Mouse (Mus musculus) CH12.LX (cell line): Measurements from ENCODE around the gene Nsun7. TPM values are rescaled to one million over a fixed set of nuclear protein-coding genes. Genes with fewer than 3 reads are reported as not detected.

Experiments used
- DNase-seq: peaks from one replicate; pipeline ENCODE4 v3.0.0-alpha.2; 2013; ENCODE audit errors: extremely low read depth
- H3K27ac ChIP-seq: 2 replicates; pipeline ENCODE4 v1.5.1; 2012; ENCODE audit warnings: low read depth, mild to moderate bottlenecking, control low read depth, moderate library complexity; ENCODE audit not compliant: insufficient read depth
- H3K27me3 ChIP-seq: replicated peaks from 2 replicates; pipeline ENCODE3; 2012; ENCODE audit warnings: inconsistent platforms
- H3K36me3 ChIP-seq, 2 experiments: replicated peaks in 1 of 2; 2 replicates each; pipeline versions ENCODE3 to v1.6.1; 2012; ENCODE audit warnings: inconsistent platforms in 1 of 2, low read length in 1 of 2, mild to moderate bottlenecking in 1 of 2, mixed read lengths in 1 of 2, moderate library complexity in 1 of 2; ENCODE audit not compliant: control insufficient read depth in 1 of 2, insufficient read depth in 1 of 2
- H3K4me1 ChIP-seq, 2 experiments: 2 replicates each; pipeline ENCODE4 v1.6.1; 2012; ENCODE audit warnings: inconsistent platforms in 1 of 2, moderate library complexity in 1 of 2; ENCODE audit not compliant: insufficient read depth in 2 of 2, control insufficient read depth in 1 of 2
- H3K4me2 ChIP-seq: 2 replicates; pipeline ENCODE4 v1.6.1; 2012; ENCODE audit warnings: low read depth, mild to moderate bottlenecking, control low read depth; ENCODE audit not compliant: poor library complexity, insufficient read depth, severe bottlenecking
- H3K4me3 ChIP-seq, 3 experiments: fragments of 150-350 bp in 1 of 3; sonication (generic) in 1 of 3; replicated peaks in 1 of 3; 2 replicates each; pipeline versions ENCODE3 to v1.5.1; 2011 to 2012; ENCODE audit warnings: low read depth in 2 of 3, low read length in 2 of 3, mild to moderate bottlenecking in 2 of 3, moderate library complexity in 2 of 3, control low read depth in 1 of 3, improper control_type of control experiment in 1 of 3, inconsistent platforms in 1 of 3, mixed read lengths in 1 of 3; ENCODE audit not compliant: poor library complexity in 1 of 3
- H3K79me2 ChIP-seq: replicated peaks from 2 replicates; pipeline ENCODE4 v1.6.1; 2012; ENCODE audit warnings: mild to moderate bottlenecking, moderate library complexity; ENCODE audit not compliant: control insufficient read depth, poor library complexity, insufficient read depth, severe bottlenecking; ENCODE audit errors: extremely low read depth
- H3K9ac ChIP-seq: 2 replicates; pipeline ENCODE4 v1.6.1; 2012; ENCODE audit warnings: low read depth, mild to moderate bottlenecking, control low read depth, moderate library complexity; ENCODE audit not compliant: insufficient read depth
- H3K9me3 ChIP-seq: replicated peaks from 2 replicates; pipeline ENCODE3; 2012; ENCODE audit warnings: low read length, inconsistent platforms, mixed read lengths
- BHLHE40 ChIP-seq: IDR thresholded peaks from 2 replicates; pipeline ENCODE4 v1.6.1; 2011; ENCODE audit warnings: mild to moderate bottlenecking, low read depth, low read length, improper control_type of control experiment
- CHD2 ChIP-seq: IDR thresholded peaks from 2 replicates; pipeline ENCODE4 v1.6.1; 2011; ENCODE audit warnings: low read length, improper control_type of control experiment
- ELF1 ChIP-seq: IDR thresholded peaks from 2 replicates; pipeline ENCODE4 v1.6.1; 2014; ENCODE audit warnings: low read depth, mild to moderate bottlenecking, inconsistent platforms, low read length, improper control_type of control experiment
- EP300 ChIP-seq: IDR thresholded peaks from 2 replicates; pipeline ENCODE4 v1.6.1; 2011; ENCODE audit warnings: low read length, improper control_type of control experiment
- GABPA ChIP-seq: IDR thresholded peaks from 2 replicates; pipeline ENCODE4 v1.6.1; 2012; ENCODE audit warnings: low read depth, low read length, improper control_type of control experiment, inconsistent platforms; ENCODE audit not compliant: insufficient replicate concordance
- HCFC1 ChIP-seq: IDR thresholded peaks from 2 replicates; pipeline ENCODE4 v1.6.1; 2012; ENCODE audit warnings: low read depth, mild to moderate bottlenecking, inconsistent platforms, low read length, improper control_type of control experiment
- KAT2A ChIP-seq: IDR thresholded peaks from 2 replicates; pipeline ENCODE4 v1.6.1; 2012; ENCODE audit warnings: low read length, improper control_type of control experiment, inconsistent platforms; ENCODE audit not compliant: insufficient replicate concordance
- MAZ ChIP-seq: IDR thresholded peaks from 2 replicates; pipeline ENCODE4 v1.6.1; 2012; ENCODE audit warnings: low read depth, mild to moderate bottlenecking, inconsistent platforms, low read length, improper control_type of control experiment, moderate library complexity
- MEF2A ChIP-seq: IDR thresholded peaks from 2 replicates; pipeline ENCODE4 v1.6.1; 2014; ENCODE audit warnings: low read depth, mild to moderate bottlenecking, inconsistent platforms, low read length, improper control_type of control experiment, borderline replicate concordance
- MYC ChIP-seq: IDR thresholded peaks from 2 replicates; pipeline ENCODE4 v1.6.1; 2011; ENCODE audit warnings: low read depth, mild to moderate bottlenecking, improper control_type of control experiment, low read length
- NELFE ChIP-seq: IDR thresholded peaks from 2 replicates; pipeline ENCODE4 v1.6.1; 2011; ENCODE audit warnings: low read depth, low read length, improper control_type of control experiment
- RCOR1 ChIP-seq: conservative IDR thresholded peaks from 2 replicates; pipeline ENCODE4 v1.6.1; 2012; ENCODE audit warnings: low read depth, mild to moderate bottlenecking, inconsistent platforms, low read length, improper control_type of control experiment
- SMC3 ChIP-seq: IDR thresholded peaks from 2 replicates; pipeline ENCODE4 v1.6.1; 2011; ENCODE audit warnings: low read depth, low read length, improper control_type of control experiment
- UBTF ChIP-seq: IDR thresholded peaks from 2 replicates; pipeline ENCODE4 v1.6.1; 2012; ENCODE audit warnings: low read depth, mild to moderate bottlenecking, inconsistent platforms, low read length, improper control_type of control experiment, moderate library complexity
- USF1 ChIP-seq: IDR thresholded peaks from 2 replicates; pipeline ENCODE4 v1.6.1; 2014; ENCODE audit warnings: low read depth, mild to moderate bottlenecking, inconsistent platforms, low read length, improper control_type of control experiment
- dilution Hi-C: fragments of 300-500 bp; cut with MboI; formaldehyde crosslinking; loops from 2 replicates; pipeline ENCODE4 v1.14.3; 2020; ENCODE audit warnings: low sequenced_read_pairs; ENCODE audit not compliant: extremely low pct_unique_long_range_greater_than_20kb, extremely low pct_ligation_motif_present
- in situ Hi-C: fragments of 300-500 bp; cut with MboI; formaldehyde crosslinking; loops from 3 replicates; pipeline ENCODE4 v1.14.3; 2019; ENCODE audit warnings: low sequenced_read_pairs, low pct_ligation_motif_present, low pct_unique_long_range_greater_than_20kb, mixed read lengths
- polyA plus RNA-seq: library from polyadenylated mRNA; unstranded; fragments of >175 nt; gene quantifications from 2 replicates; pipeline ENCODE4 v1.2.1, GENCODE M21; 2012; ENCODE audit warnings: low read depth; ENCODE audit not compliant: insufficient read length
- total RNA-seq, 2 experiments: library from RNA; depleted of rRNA; stranded (reverse); fragments of 300-350 nt in 1 of 2; fragments of >200 nt in 1 of 2; gene quantifications; 2 replicates each; pipeline ENCODE4 v1.2.3; 2012 to 2014

Gene Nsun7
- total and polyA plus RNA-seq, 3 experiments, result 0.13 TPM; not detected in 2

GRCm38 (mm10) chr5:66328766-66329165 lies 69.1 kb downstream of the Nsun7 start:
- Histone ChIP-seq H3K4me2 (no peak overlapping the region), H3K4me1 (0 out of 4 replicates have a peak, but pooled peaks cover 0 to 4% of the 10 kb centered on the region in 2 experiments), H3K79me2 (no peaks in the 10 kb centered on the region), H3K36me3 (no peaks in the 10 kb centered on the region), H3K27ac (no peak overlapping the region), H3K4me3 (no peak overlapping the region), H3K9me3 (no peaks in the 10 kb centered on the region), H3K9ac (no peak overlapping the region), H3K27me3 (no peaks in the 10 kb centered on the region)
- dilution Hi-C loops, result no loop called here
- in situ Hi-C loops, result no loop called here
- DNase-seq, result no peak
- TF ChIP-seq GABPA (no peak), EP300 (no peak), RCOR1 (no peak), BHLHE40 (no peak), ELF1 (no peak), MYC (no peak), MEF2A (no peak), NELFE (no peak), USF1 (no peak), HCFC1 (no peak), SMC3 (no peak), KAT2A (no peak), CHD2 (no peak), UBTF (no peak)

DNA sequence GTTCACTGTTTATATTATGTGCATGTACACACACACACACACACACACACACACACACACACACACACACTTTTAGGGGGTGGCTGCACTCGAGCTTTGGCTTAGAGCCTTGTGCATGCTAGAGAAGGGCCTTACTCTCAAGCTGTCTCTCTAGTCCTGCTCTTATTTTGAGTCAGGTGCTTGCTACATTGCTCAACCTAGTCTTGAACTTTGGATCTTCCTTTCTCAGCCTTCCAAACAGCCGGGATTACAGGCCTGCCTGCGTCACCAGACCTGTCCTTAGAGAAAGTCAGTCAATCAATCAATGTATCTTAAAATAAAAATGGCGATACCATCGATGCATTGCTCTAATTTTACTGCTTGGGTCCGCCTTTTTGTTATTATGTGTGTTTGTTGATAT lies 71.1 kb downstream of the Nsun7 start:
- no peak overlapping the region for H3K4me2 ChIP-seq
- no peaks in the 10 kb centered on the region for H3K9me3 ChIP-seq
- DNase-seq, result no peak
- dilution Hi-C loops (no loop called here), in situ Hi-C loops (no loop called here)
- H3K27ac ChIP-seq, result no peak overlapping the region
- TF ChIP-seq MAZ (no peak), KAT2A (no peak)
- H3K9ac ChIP-seq, result no peak overlapping the region
- no peaks in the 10 kb centered on the region for H3K79me2 ChIP-seq
- H3K27me3 ChIP-seq, result no peaks in the 10 kb centered on the region
- H3K4me1 ChIP-seq, result 0 out of 4 replicates have a peak, but pooled peaks cover 0 to 4% of the 10 kb centered on the region in 2 experiments
- H3K4me3 ChIP-seq, result no peak overlapping the region
- no peaks in the 10 kb centered on the region for H3K36me3 ChIP-seq
